Mouse (Mus musculus): ENCODE results near the gene Myo16.

DNA sequence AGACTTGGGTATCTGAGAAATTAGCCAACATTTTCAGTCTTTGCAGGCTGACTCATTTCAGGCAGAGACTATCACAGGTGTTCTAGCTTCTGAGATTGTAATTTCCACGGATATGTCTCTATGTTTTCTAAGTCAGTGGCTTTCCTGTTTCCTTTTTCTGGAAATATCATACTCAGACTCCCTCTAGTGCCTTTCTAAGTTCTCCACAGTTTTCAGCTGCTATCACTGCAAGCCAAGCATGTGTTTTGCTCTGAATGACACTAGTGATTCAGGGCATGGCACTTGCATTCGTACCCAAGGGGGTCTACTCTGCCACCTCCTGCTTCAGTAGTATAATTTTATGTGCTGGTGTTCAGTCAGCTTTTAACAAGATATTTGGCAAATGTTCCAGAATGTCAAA is 11.2 kb downstream of the Myo16 start:
- TF ChIP-seq CHD2 (IDR thresholded peaks at IDR 0.05; ENCODE audit: low read length) = no peak
- no peak for TF ChIP-seq CTCF (IDR thresholded peaks at IDR 0.05 in 2 of 3, conservative IDR thresholded peaks at IDR 0.05 in 1 of 3; ENCODE audit: control insufficient read depth in 1 of 3, insufficient read depth in 1 of 3, low read depth in 2 of 3, low read length in 3 of 3, poor library complexity in 1 of 3, severe bottlenecking in 1 of 3)
- TF ChIP-seq POLR2AphosphoS2 (IDR thresholded peaks at IDR 0.05; ENCODE audit: low read length) = no peak
